Mouse (Mus musculus) lung, postnatal 10 days (tissue): ENCODE results near the gene Gm7324.
"Not testable (repeated sequence)": the region's sequence is repeated elsewhere in the genome, so short reads cannot be mapped to it uniquely, and the experiment has no call there.

Experiments
- DNase-seq: peaks from one replicate; pipeline ENCODE4 v3.0.0; 2021

Gm7324 gene

DNA sequence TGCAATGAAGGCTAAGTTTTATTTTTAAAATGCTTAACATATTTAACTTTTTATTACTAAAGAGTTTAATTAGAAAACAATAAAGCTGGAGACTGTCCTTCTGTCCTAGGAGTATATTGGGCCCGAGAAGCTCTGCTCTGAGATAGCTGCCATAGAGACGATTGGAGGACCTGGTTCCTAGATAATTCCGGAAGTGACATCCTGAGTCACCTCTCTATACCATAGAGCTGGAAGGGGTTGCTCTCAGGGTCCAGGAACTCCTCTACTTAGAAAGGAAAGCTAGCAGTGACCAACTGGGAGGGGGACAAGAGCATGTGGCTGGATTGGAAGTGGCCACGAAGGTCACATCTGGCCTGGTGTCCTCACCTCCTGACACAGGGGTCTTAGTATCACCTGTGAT is at the start of gene Gm7324:
Gene Gm7324, plus strand, starts transcription at position 208 of the 400 bp plus-strand sequence.
- DNase-seq, result not testable (repeated sequence)

DNA sequence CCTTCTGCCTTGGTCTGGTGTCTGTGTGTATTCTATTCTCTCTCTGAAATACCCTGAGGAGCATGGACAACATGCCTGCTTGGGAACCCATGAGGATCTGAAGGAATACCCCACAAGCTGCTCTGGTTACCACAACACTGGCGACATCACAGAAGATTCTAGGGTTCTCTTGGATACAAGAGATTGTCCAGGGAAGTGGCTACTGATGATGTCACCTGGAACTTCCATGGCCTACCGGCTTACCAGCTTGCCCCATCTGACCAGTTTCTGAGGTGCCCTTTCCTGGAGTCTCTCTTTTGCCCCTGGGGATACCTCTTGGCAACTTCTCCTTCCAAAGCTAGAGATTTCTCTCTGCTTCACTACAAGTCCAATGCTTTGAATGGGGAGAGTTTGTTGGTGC is 20.5 kb upstream of the Gm7324 start, which contains the start of gene Gm8165:
Gene Gm8165, minus strand, starts transcription at position 101 of the 400 bp plus-strand sequence.
- not testable (repeated sequence) for DNase-seq

DNA sequence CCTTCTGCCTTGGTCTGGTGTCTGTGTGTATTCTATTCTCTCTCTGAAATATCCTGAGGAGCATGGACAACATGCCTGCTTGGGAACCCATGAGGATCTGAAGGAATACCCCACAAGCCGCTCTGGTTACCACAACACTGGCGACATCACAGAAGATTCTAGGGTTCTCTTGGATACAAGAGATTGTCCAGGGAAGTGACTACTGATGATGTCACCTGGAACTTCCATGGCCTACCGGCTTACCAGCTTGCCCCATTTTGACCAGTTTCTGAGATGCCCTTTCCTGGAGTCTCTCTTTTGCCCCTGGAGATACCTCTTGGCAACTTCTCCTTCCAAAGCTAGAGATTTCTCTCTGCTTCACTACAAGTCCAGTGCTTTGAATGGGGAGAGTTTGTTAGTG is 29.8 kb downstream of the Gm7324 start, which contains the start of gene Gm16506:
Gene Gm16506, minus strand, starts transcription at position 101 of the 400 bp plus-strand sequence.
- DNase-seq, result not testable (repeated sequence)

DNA sequence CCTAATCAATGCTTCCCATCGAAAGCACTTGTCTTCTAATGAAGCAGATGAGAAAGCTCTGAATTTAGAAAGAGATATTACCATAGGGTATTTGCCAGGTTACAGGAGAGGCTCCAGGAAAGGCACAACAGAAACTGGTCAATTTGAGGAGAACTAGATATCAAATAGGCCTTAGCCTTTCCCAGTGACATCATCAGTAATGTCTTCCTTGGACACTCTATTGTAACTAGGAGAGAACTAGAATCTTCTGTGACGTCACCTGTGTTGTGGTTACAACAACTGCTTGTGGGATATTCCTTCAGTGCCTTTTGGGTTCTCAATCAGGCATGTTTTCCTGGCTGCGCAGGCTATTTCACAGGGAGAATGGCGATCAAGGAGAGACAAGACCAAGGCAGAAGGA is 49.9 kb downstream of the Gm7324 start, which contains the start of gene Gm6526:
Gene Gm6526, plus strand, starts transcription at position 301 of the 400 bp plus-strand sequence.
- DNase-seq, result not testable (repeated sequence)
